Mouse (Mus musculus): ENCODE measurements around the gene Crb2. TPM values are rescaled to one million over a fixed set of nuclear protein-coding genes. Genes with fewer than 3 reads are reported as not detected.

Crb2 gene
- total RNA-seq, 2 experiments from 2014 or later = 3.7 to 3.9 TPM

- DNase-seq (ENCODE audit: low spot score in 2 of 2) = no peak
- Histone ChIP-seq H3K4me3 (no peak overlapping the region), H3K27ac (no peak overlapping the region)
- TF ChIP-seq CTCF (conservative IDR thresholded peaks at IDR 0.05) = no peak
These were observed 14.7 kb downstream of the Crb2 start for GRCm38 (mm10) chr2:37790738-37791137.

GRCm38 (mm10) chr2:37791340-37791739, 15.3 kb downstream of the Crb2 start:
- Histone ChIP-seq H3K27ac (no peak overlapping the region), H3K4me3 (no peak overlapping the region)
- no peak for TF ChIP-seq CTCF (conservative IDR thresholded peaks at IDR 0.05)
- DNase-seq (ENCODE audit: low spot score in 2 of 2) = no peak

GRCm38 (mm10) chr2:37796021-37796420, 20.0 kb downstream of the Crb2 start:
- no peak for TF ChIP-seq CTCF (conservative IDR thresholded peaks at IDR 0.05)
- H3K4me3 ChIP-seq = no peak overlapping the region
- no peak overlapping the region for H3K27ac ChIP-seq
- DNase-seq (ENCODE audit: low spot score in 2 of 2) = no peak

GRCm38 (mm10) chr2:37797046-37797445, 21.0 kb downstream of the Crb2 start:
- H3K27ac ChIP-seq = no peak overlapping the region
- no peak for TF ChIP-seq CTCF (conservative IDR thresholded peaks at IDR 0.05)
- H3K4me3 ChIP-seq = no peak overlapping the region
- no peak for DNase-seq (ENCODE audit: low spot score in 2 of 2)

- no peak for DNase-seq (ENCODE audit: low spot score in 2 of 2)
- peak overlapping the region; percentile 28; the same call in 1 of the 2 replicates for H3K27ac ChIP-seq
- H3K4me3 ChIP-seq = no peak overlapping the region
- TF ChIP-seq CTCF (conservative IDR thresholded peaks at IDR 0.05) = no peak
These were observed 23.1 kb downstream of the Crb2 start for GRCm38 (mm10) chr2:37799137-37799536.

- H3K4me3 ChIP-seq = no peak overlapping the region
These were observed 25.6 kb downstream of the Crb2 start for GRCm38 (mm10) chr2:37801687-37802086.

GRCm38 (mm10) chr2:37802610-37803212, 26.7 kb downstream of the Crb2 start:
- no peak overlapping the region for H3K4me3 ChIP-seq
- peak; percentile 64 to 69 for DNase-seq (ENCODE audit: low spot score in 2 of 2)
- H3K27ac ChIP-seq = no peak overlapping the region
- TF ChIP-seq CTCF (conservative IDR thresholded peaks at IDR 0.05) = peak; percentile 93

More at GRCm38 (mm10) chr2:37801687-37802086, 25.6 kb downstream of the Crb2 start:
- TF ChIP-seq CTCF (conservative IDR thresholded peaks at IDR 0.05) = no peak
- DNase-seq (ENCODE audit: low spot score in 2 of 2) = no peak
- no peak overlapping the region for H3K27ac ChIP-seq

GRCm38 (mm10) chr2:37811682-37812081, 35.6 kb downstream of the Crb2 start:
- no peak for TF ChIP-seq CTCF (conservative IDR thresholded peaks at IDR 0.05)
- H3K27ac ChIP-seq = no peak overlapping the region
- no peak for DNase-seq (ENCODE audit: low spot score in 2 of 2)
- H3K4me3 ChIP-seq = no peak overlapping the region

GRCm38 (mm10) chr2:37812401-37812800, 36.4 kb downstream of the Crb2 start:
- no peak for DNase-seq (ENCODE audit: low spot score in 2 of 2)
- Histone ChIP-seq H3K27ac (no peak overlapping the region), H3K4me3 (no peak overlapping the region)
- no peak for TF ChIP-seq CTCF (conservative IDR thresholded peaks at IDR 0.05)

GRCm38 (mm10) chr2:37814820-37815361, 38.8 kb downstream of the Crb2 start:
- peak in 1 of 2 experiments; percentile 44 for DNase-seq (ENCODE audit: low spot score in 2 of 2)
- Histone ChIP-seq H3K4me3 (no peak overlapping the region), H3K27ac (0 out of 2 replicates have a peak overlapping the region, but pooled peaks have one; percentile 18)
- TF ChIP-seq CTCF (conservative IDR thresholded peaks at IDR 0.05) = peak; percentile 67

GRCm38 (mm10) chr2:37815676-37816075, 39.6 kb downstream of the Crb2 start:
- Histone ChIP-seq H3K27ac (no peak overlapping the region), H3K4me3 (no peak overlapping the region)
- peak; percentile 78 to 88 for DNase-seq (ENCODE audit: low spot score in 2 of 2)
- peak; percentile 99 for TF ChIP-seq CTCF (conservative IDR thresholded peaks at IDR 0.05)

- no peak for TF ChIP-seq CTCF (conservative IDR thresholded peaks at IDR 0.05)
- peak; percentile 50 to 52 for DNase-seq (ENCODE audit: low spot score in 2 of 2)
- Histone ChIP-seq H3K4me3 (no peak overlapping the region), H3K27ac (0 out of 2 replicates have a peak overlapping the region, but pooled peaks have one; percentile 46)
These were observed 42.9 kb downstream of the Crb2 start for GRCm38 (mm10) chr2:37818761-37819525.

- no peak for DNase-seq (ENCODE audit: low spot score in 2 of 2)
- no peak overlapping the region for H3K27ac ChIP-seq
These were observed 43.6 kb downstream of the Crb2 start for GRCm38 (mm10) chr2:37819526-37820152.

More at GRCm38 (mm10) chr2:37819526-37820152, 43.6 kb downstream of the Crb2 start:
- H3K4me3 ChIP-seq = no peak overlapping the region
- no peak for TF ChIP-seq CTCF (conservative IDR thresholded peaks at IDR 0.05)
